Mouse (Mus musculus) stomach, embryonic 14.5 days (tissue): ENCODE measurements around the gene Tmc1. TPM values are rescaled to one million over a fixed set of nuclear protein-coding genes. Genes with fewer than 3 reads are reported as not detected.

Source experiments
- ATAC-seq: fragments of 200-750 bp; cut with Nextera tagmentation; 2 replicates; pipeline ENCODE4 v1.8.0; 2017; ENCODE audit warnings: low read depth, moderate TSS enrichment; ENCODE audit not compliant: insufficient number of reproducible peaks, insufficient read depth, low FRiP score
- H3K27ac ChIP-seq: fragments of 300-500 bp; sonication (generic); 2 replicates; pipeline ENCODE4 v1.5.1; 2014; ENCODE audit warnings: mild to moderate bottlenecking, low read length, moderate library complexity, mixed read lengths
- H3K27me3 ChIP-seq: fragments of 300-500 bp; sonication (generic); 2 replicates; pipeline ENCODE4 v1.6.1; 2014; ENCODE audit warnings: low read length, control low read depth, mixed read lengths; ENCODE audit not compliant: control insufficient read depth, insufficient read depth
- H3K36me3 ChIP-seq: fragments of 300-500 bp; sonication (generic); 2 replicates; pipeline ENCODE4 v1.6.1; 2014; ENCODE audit warnings: mild to moderate bottlenecking, control low read depth, low read length, moderate library complexity, mixed read lengths; ENCODE audit not compliant: control insufficient read depth, insufficient read depth
- H3K4me1 ChIP-seq: fragments of 300-500 bp; sonication (generic); 2 replicates; pipeline ENCODE4 v1.6.1; 2014; ENCODE audit warnings: low read length, control low read depth, mixed read lengths; ENCODE audit not compliant: control insufficient read depth, insufficient read depth
- H3K4me2 ChIP-seq: fragments of 300-500 bp; sonication (generic); replicated peaks from 2 replicates; pipeline ENCODE4 v1.6.1; 2014; ENCODE audit warnings: low read depth, low read length, control low read depth
- H3K4me3 ChIP-seq: fragments of 300-500 bp; sonication (generic); 2 replicates; pipeline ENCODE4 v1.5.1; 2014; ENCODE audit warnings: low read depth, low read length, control low read depth
- H3K9ac ChIP-seq: fragments of 300-500 bp; sonication (generic); replicated peaks from 2 replicates; pipeline ENCODE4 v1.6.1; 2014; ENCODE audit warnings: low read depth, mild to moderate bottlenecking, control low read depth, low read length, moderate library complexity, mixed read lengths
- H3K9me3 ChIP-seq: fragments of 300-500 bp; sonication (generic); 2 replicates; pipeline ENCODE4 v1.6.1; 2016; ENCODE audit warnings: low read depth, low read length, control low read depth; ENCODE audit not compliant: control insufficient read depth
- WGBS: fragments of 180-500 bp; shearing (Covaris S2); extraction: QIAGEN DNeasy Blood & Tissue Kit; methylation state at CpG from one replicate; pipeline ENCODE4 v1.1.7; 2014; 5-methylcytosine and 5-hydroxymethylcytosine counted together
- polyA plus RNA-seq: library from polyadenylated mRNA; unstranded; fragments of >200 nt; fragmentation: Nextera tagmentation; extraction: Ambion mirVana; gene quantifications from 2 replicates; pipeline ENCODE4 v1.2.1, GENCODE M21; 2014

Tmc1 gene
- polyA plus RNA-seq, 1 experiment from 2014 or later = not detected

DNA sequence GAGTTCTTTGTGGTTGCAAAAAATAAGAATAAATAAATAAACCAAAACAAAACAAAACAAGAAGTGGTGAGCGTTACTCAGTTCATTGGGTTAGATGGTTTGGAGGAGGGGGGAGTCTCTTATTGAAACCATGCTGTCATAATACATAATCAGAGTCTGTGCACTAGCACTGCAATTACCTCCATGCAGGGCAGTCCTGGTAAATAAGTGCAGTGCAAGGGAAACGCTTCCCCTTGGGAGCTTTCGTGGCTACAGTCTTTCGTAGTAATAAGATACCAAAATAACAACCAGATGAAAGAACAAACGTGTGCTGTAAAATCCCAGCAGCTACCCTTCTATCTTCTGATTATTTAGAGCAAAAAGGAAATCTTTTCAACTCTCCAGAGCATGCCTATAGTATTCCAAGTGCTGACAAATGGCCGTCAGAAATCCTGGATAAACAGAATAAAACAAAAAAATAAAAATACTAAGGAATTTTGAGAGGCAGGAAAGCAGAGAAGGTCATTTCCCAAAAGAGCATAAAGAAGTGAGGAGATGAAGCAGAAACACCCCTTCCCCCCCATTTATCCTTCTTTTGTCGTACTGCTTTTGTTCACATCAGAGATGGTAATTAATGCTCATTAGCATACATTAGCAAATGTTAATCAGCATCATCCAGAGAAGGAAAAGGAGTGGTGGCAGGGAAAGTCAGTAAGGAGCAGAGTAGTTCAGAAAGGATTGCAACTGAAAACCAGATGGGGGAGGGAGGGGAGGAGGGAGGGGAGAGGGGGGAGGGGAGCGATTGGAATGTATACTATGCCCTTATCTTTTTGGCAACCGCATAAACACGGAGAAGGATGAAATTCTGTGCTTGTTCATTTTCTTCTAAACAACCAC is 30.4 kb downstream of the Tmc1 start:
- 0 out of 2 replicates have a peak, but pooled peaks have one; percentile 18 for ATAC-seq
- no peak overlapping the region for H3K4me2 ChIP-seq
- H3K9me3 ChIP-seq = no peaks in the 10 kb centered on the region
- H3K27me3 ChIP-seq = no peaks in the 10 kb centered on the region
- H3K4me3 ChIP-seq = no peak overlapping the region
- no peaks in the 10 kb centered on the region for H3K36me3 ChIP-seq
- 12% methylated on average over 10 of the region's 10 CpGs for WGBS
- no peak overlapping the region for H3K27ac ChIP-seq
- no peak overlapping the region for H3K9ac ChIP-seq
- no peaks in the 10 kb centered on the region for H3K4me1 ChIP-seq

DNA sequence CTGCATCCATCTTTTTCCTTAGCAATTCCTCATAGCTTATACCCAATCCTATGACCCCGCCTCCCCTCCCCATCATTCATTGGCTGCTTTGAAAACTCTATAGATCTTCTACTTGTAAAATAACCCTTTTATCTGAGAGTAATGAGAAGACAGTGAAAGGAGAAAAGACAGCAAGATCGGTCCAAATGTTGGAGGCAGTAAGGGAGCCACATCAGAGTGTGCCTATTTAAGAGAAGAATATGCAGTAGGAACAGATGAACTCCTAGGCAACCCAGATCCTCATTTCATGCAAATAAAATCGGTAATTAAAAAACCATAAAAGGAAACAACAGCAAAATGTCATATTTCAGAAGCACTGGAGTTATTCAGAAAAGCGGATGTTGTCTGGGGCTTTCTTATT is 35.8 kb downstream of the Tmc1 start:
- Histone ChIP-seq H3K9me3 (no peaks in the 10 kb centered on the region), H3K4me3 (no peak overlapping the region), H3K9ac (no peak overlapping the region), H3K36me3 (no peaks in the 10 kb centered on the region), H3K4me1 (no peaks in the 10 kb centered on the region), H3K27ac (no peak overlapping the region), H3K27me3 (no peaks in the 10 kb centered on the region), H3K4me2 (no peak overlapping the region)
- 80% methylated on average over 4 of the region's 4 CpGs for WGBS
- no peak for ATAC-seq

GRCm38 (mm10) chr19:20915151-20915550 is 38.9 kb downstream of the Tmc1 start:
- ATAC-seq = no peak
- Histone ChIP-seq H3K4me1 (no peaks in the 10 kb centered on the region), H3K9ac (no peak overlapping the region), H3K27me3 (no peaks in the 10 kb centered on the region), H3K27ac (no peak overlapping the region), H3K4me2 (no peak overlapping the region), H3K36me3 (no peaks in the 10 kb centered on the region), H3K9me3 (no peaks in the 10 kb centered on the region), H3K4me3 (no peak overlapping the region)
- WGBS = 86% methylated on average over 2 of the region's 2 CpGs

GRCm38 (mm10) chr19:20910356-20910755 is 43.6 kb downstream of the Tmc1 start:
- Histone ChIP-seq H3K4me1 (no peaks in the 10 kb centered on the region), H3K27ac (no peak overlapping the region), H3K36me3 (no peaks in the 10 kb centered on the region), H3K9me3 (no peaks in the 10 kb centered on the region), H3K4me3 (no peak overlapping the region), H3K4me2 (no peak overlapping the region), H3K27me3 (no peaks in the 10 kb centered on the region), H3K9ac (no peak overlapping the region)
- ATAC-seq = no peak
- 67% methylated on average over 5 of the region's 5 CpGs for WGBS

DNA sequence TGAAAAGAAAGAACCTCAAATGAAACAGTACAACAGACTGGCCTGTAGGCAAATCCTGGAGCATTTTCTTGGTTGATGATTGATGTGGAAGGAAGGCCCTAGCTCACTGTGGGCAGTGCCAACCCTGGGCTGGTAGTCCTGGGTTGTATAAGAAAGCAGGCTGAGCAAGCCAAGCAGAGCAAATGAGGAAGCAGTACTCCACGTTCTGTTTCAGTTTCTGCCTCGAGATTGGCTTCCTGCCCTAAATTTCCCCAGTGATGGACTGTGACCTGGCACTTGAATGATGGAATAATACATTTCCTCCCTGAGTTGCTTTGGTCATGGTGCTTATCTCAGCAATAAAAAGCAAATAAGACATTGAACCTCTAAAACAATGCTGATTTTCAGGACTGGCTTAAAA is 72.8 kb downstream of the Tmc1 start:
- no peaks in the 10 kb centered on the region for H3K27me3 ChIP-seq
- no peak overlapping the region for H3K4me3 ChIP-seq
- no peak overlapping the region for H3K9ac ChIP-seq
- H3K4me1 ChIP-seq = no peaks in the 10 kb centered on the region
- no peak overlapping the region for H3K4me2 ChIP-seq
- no peaks in the 10 kb centered on the region for H3K36me3 ChIP-seq
- 56% methylated on average over 2 of the region's 2 CpGs for WGBS
- no peak overlapping the region for H3K27ac ChIP-seq
- no peak for ATAC-seq
- H3K9me3 ChIP-seq = no peaks in the 10 kb centered on the region

DNA sequence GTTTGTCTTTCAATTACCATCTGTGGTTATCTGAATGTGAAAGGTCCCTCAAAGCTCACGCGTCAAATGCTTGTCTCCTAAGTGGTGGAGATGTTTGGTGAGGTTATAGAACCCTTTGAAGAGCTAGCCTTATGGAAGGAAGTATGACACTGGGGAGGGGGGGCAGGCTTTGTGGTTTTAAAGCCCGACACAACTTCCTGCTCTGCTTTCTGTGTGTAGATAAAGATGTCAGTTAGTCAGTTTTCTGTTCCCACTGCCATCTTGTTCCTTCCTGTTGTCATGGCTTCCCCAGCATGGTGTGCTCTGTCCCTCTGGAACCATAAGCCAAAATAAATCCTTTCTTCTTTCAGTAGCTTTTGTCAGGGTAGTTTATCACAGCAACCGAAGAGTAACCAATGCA is 78.1 kb downstream of the Tmc1 start:
- no peak for ATAC-seq
- H3K36me3 ChIP-seq = no peaks in the 10 kb centered on the region
- no peaks in the 10 kb centered on the region for H3K4me1 ChIP-seq
- no peak overlapping the region for H3K9ac ChIP-seq
- H3K9me3 ChIP-seq = no peaks in the 10 kb centered on the region
- no peaks in the 10 kb centered on the region for H3K27me3 ChIP-seq
- H3K27ac ChIP-seq = no peak overlapping the region
- no peak overlapping the region for H3K4me3 ChIP-seq
- 64% methylated on average over 4 of the region's 4 CpGs for WGBS
- H3K4me2 ChIP-seq = no peak overlapping the region

DNA sequence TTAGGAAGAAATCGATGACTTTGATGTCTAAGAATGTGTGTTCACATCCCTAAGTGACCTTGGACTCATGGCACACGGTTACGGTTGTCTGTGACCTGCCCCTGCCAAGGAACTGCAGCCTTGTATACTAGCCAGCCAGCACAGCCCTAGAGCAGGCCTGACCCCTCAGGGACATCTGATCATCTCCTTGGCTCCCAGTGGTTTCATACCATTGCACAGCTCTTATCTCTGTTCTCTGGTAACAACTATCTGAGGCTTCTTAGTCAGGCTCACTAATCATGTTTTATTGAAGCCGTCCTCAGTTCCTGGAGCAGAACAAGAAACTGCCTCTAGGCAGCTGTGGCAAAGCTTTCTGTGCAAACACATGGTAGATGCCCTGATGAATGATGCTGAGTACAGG is 92.2 kb downstream of the Tmc1 start:
- Histone ChIP-seq H3K9me3 (no peaks in the 10 kb centered on the region), H3K4me3 (no peak overlapping the region), H3K27me3 (no peaks in the 10 kb centered on the region), H3K4me2 (no peak overlapping the region), H3K36me3 (no peaks in the 10 kb centered on the region), H3K9ac (no peak overlapping the region), H3K4me1 (no peaks in the 10 kb centered on the region), H3K27ac (no peak overlapping the region)
- WGBS = 83% methylated on average over 4 of the region's 4 CpGs
- ATAC-seq = no peak

DNA sequence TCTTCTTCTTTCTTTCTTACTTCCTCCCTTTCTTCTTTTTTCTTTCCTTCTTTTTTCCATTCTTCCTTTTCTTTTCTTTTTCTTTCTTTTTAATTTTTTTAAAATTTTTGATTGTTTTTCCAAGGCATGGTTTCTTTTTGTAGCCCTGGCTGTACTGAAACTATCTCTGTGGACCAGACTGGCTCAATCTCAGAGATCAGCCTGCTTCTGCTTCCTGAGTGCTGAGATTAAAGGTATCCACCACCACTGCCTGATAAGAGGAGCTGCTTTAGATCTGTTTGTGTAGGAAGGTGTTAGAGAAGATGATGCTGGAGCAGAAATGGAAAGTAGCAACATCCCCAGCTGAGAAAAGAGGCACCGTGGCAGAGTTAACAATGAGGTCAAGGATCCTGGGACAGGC is 93.7 kb downstream of the Tmc1 start:
- H3K27me3 ChIP-seq = no peaks in the 10 kb centered on the region
- WGBS = 85% methylated on average over 1 of the region's 1 CpGs
- no peak overlapping the region for H3K9ac ChIP-seq
- H3K4me1 ChIP-seq = no peaks in the 10 kb centered on the region
- no peaks in the 10 kb centered on the region for H3K36me3 ChIP-seq
- no peak for ATAC-seq
- H3K4me2 ChIP-seq = no peak overlapping the region
- H3K27ac ChIP-seq = no peak overlapping the region
- no peak overlapping the region for H3K4me3 ChIP-seq
- no peaks in the 10 kb centered on the region for H3K9me3 ChIP-seq

- no peaks in the 10 kb centered on the region for H3K4me1 ChIP-seq
- H3K36me3 ChIP-seq = no peaks in the 10 kb centered on the region
Observed at GRCm38 (mm10) chr19:20857819-20858218, 96.2 kb downstream of the Tmc1 start.

More at GRCm38 (mm10) chr19:20857819-20858218, 96.2 kb downstream of the Tmc1 start:
- H3K27ac ChIP-seq = no peak overlapping the region
- no peak overlapping the region for H3K4me2 ChIP-seq
- H3K9me3 ChIP-seq = no peaks in the 10 kb centered on the region
- H3K4me3 ChIP-seq = no peak overlapping the region
- ATAC-seq = no peak
- H3K9ac ChIP-seq = no peak overlapping the region
- H3K27me3 ChIP-seq = no peaks in the 10 kb centered on the region
